Mouse (Mus musculus): ENCODE results near the gene Agmat. TPM values are rescaled to one million over a fixed set of nuclear protein-coding genes. Genes with fewer than 3 reads are reported as not detected.

Agmat gene
- total RNA-seq, 2 experiments from 2014 or later = not detected

DNA sequence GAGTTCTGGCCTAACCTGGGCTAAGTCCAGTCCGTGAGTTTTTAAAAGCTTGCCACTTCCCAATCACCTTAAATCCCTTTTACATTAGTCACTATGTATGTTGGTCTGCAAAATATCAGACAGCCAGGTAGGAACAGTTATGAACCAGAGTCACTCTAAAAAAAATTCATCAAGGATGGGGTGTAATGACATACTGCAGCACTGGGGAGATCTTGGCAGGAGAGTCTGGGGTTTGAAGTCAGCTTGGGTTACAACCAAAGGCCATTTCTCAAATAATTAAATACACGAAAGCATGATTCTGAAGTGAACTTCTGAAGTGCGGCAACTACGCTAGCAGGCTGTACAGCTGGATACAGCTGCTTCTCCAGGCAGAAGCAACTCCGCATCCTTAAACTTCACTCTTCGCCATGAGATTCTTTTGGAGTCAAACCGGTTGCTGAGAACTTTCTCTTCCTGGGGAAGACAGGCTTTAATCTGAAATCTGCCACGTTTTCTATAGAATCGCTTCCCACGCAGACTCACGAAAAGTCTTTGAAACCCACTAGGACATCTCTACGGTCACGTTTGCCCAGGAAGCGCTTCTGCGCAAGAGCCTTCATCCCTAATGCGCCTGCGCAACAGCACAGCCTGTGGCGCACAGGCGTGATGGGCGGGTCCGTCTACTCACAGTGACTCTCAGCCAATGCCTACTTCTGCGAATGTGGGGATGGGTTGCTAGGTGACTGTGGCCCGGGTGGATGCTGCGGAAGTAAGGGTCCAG is 11.8 kb upstream of the Agmat start:
- DNase-seq (ENCODE audit: extremely low spot score in 1 of 2, low spot score in 1 of 2) = peak; percentile 76 to 78

DNA sequence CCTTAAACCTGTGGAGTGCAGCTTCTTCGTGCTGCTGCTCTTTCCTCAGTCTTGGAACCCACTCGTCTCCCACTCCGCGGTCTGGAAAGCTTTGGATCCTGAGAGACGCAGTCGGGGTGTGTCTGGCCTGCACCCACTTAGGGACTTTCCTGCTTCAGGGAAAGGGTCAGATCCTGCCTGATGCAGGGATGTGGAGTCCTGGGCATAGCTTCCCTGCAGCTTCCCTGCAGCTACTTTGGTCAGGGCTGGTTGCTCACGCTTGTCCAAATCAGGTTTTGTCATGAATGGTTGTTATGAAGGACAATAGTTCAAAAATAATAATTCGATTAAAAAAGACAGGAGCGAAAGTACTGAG is 11.3 kb upstream of the Agmat start:
- no peak for DNase-seq (ENCODE audit: extremely low spot score in 1 of 2, low spot score in 1 of 2)

DNA sequence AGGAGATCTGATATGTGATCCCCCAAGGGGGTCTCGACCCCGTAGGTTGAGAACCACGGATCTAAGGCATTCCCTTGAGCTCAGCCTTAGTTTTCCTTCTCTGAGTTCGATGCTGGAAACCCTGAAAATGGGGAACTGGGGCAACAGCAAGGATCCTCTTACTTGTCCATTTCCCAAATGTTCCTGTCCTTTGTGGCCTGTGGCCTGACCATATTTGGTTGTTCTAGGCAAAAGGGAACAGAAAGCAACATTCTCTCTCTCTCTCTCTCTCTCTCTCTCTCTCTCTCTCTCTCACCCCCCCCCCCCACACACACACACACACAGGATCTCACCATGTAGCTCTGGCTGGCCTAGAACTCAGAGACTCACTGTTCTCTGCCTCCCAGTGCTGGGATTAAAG is 9.6 kb upstream of the Agmat start:
- DNase-seq (ENCODE audit: extremely low spot score in 1 of 2, low spot score in 1 of 2) = no peak

DNA sequence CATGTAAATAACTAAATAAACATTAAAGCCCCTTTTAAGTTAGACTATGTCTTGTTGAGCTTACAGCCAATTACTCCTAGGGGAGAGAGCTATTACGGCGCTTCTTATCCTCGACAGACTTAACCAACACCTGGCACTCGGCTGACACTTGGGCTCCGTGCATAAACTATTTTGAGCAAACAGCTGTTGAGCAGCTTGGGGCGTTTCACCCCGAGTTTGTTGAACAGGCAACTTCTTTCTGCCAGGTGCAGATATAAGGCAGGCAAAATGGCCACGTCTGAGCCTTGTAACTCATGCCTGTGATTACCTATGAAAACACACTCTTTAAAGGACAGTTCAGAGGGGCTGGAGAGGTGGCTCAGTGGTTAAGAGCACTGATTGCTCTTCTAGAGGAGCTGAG is 8.5 kb upstream of the Agmat start:
- DNase-seq (ENCODE audit: extremely low spot score in 1 of 2, low spot score in 1 of 2) = no peak

DNA sequence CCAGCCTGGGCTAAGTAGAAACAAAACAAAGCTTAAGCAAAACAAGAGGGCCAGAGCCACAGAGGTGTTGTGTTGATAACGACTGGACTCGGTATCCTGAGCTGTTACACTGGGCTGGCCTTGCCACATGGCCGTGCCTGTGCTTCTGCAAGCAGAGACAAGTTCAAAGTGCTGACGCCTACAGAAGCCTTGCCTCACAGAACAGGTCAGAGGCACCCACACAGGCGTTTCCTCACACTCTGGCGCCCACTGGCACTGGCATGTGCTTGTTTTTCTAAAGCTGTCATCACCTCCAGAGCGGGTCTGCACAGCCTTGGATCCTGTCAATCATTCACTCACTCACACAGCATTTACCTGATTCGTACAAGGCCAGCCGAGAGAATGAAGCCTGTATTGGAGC is 4.6 kb upstream of the Agmat start:
- no peak for DNase-seq (ENCODE audit: extremely low spot score in 1 of 2, low spot score in 1 of 2)

DNA sequence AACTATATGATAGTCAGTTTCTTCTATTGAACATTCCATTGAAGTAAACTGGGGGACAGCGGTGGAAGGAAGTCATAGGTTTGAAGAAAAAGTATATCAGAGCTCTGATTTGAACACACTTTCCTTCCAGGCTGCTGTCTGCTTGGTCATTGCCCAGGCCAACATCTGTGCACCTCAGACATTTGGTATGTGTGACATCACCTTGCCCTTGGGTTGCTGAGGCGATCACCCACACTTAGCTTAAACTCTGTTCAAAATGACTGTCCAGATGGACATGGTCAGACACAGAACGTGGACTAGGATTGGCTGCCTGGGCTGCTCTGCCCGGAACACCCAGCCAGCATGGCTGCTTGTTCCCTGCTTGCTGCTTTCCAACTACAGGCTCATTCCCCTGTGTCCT is 4.1 kb upstream of the Agmat start:
- no peak for DNase-seq (ENCODE audit: extremely low spot score in 1 of 2, low spot score in 1 of 2)

DNA sequence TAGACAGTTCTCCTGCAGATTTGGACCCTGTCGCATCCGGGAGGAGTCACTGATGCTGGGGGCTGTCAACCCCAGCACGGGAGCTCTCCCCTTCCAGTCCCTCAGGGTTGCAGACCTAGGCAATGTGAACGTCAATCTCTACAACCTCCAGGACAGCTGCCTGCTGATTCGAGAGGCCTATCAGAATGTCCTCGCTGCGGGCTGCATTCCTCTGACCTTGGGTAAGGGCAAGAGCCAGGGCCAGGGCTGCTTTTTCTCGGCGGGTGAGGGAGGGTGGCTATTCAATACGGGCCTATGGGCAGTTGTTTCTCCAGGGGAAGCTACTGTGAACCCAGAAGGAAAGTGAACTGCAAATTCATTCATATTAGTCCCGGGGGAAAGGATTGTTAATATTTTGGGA is 3.1 kb downstream of the Agmat start:
- DNase-seq (ENCODE audit: extremely low spot score in 1 of 2, low spot score in 1 of 2) = no peak

DNA sequence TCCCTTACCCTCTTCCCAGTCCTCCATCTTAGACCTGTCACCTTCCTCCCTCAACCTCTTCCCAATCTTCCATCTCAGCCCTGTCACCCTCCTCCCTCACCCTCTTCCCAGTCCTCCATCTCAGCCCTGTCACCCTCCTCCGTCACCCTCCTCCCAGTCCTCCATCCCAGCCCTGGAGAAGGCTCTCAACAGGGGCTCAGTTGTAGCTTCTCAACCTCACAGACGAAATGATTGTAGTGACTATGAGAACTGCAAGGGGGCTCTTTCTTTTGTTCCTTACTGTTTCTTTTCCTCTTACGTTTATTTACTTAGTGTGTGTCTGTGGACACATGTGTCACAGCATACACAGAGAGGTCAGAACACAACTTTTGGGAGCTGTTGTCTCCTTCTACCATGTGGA is 4.4 kb downstream of the Agmat start:
- no peak for DNase-seq (ENCODE audit: extremely low spot score in 1 of 2, low spot score in 1 of 2)

DNA sequence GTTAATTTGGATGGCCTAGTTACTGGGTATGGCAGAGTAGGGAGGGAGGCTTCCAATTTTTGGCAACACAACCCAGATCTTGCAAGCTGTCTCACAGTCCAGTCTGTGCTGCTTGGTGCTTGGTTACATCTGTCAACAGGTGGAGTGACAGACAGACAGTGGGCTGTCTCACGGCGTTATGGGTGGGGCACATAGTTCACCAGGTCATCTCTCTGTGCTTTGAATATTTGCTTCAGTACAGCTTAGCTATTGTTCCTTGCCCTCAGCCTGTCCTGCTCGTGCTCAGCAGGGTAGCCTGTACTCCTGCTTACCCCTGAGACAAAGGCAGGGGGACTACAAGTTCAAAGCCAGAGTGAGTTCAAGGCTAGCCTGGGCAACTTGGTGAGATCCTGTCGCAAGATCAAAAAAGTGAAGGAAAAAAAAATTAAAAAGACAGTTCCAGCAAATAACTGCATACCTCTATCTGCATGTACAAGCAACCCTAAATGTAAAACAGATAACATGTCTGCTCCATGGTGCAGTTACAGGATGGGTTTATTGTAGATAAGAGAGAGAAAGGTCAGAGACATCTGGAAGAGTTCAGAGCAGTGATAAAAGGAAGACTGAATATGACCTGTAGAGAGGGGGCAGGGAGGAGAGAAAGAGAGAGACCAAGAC is 5.1 kb downstream of the Agmat start:
- DNase-seq (ENCODE audit: extremely low spot score in 1 of 2, low spot score in 1 of 2) = no peak

DNA sequence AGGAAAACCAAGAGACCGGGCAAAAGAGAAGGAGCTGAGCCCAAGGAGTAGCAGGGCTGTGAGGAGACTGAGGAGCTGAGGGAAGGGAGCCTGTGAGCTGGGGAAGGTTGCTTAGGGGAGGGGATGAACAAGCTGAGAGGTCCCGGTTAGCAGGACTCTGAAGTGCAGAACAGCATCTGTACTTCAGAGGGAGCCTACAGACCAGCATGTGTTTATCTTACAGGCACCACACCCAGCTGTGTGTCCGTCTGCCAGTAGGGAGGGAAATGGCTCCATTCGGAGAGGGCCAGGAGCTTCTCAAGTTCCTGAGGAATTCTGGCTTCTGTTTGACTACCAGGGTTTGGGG is 5.6 kb downstream of the Agmat start:
- DNase-seq (ENCODE audit: extremely low spot score in 1 of 2, low spot score in 1 of 2) = no peak

DNA sequence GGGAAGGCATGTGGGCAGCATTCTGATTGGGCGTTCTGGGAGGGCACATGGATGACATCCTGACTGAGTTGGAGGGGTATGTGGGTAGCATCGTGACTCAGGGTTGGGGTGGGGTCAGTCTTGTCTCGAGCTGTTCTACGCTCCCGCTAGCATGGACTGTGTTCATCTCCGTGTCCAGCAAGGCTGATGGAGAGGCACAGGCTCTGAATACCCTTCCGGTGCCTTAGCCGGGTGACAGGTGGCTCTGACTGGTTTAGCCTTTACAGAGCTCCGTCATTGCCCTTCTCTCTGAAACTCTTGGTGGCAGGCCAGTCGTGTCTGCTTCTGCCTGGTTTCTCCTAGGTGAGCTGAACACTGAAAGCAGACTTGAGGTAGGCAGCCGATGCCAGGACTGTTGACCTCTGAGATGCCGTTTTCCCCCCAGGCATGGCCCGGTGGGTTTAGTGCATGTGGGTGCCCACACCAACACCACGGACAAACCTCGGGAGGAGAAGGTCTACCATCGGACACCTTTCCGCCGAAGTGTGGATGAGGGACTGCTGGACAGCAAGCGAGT is 9.0 kb downstream of the Agmat start:
- no peak for DNase-seq (ENCODE audit: extremely low spot score in 1 of 2, low spot score in 1 of 2)

DNA sequence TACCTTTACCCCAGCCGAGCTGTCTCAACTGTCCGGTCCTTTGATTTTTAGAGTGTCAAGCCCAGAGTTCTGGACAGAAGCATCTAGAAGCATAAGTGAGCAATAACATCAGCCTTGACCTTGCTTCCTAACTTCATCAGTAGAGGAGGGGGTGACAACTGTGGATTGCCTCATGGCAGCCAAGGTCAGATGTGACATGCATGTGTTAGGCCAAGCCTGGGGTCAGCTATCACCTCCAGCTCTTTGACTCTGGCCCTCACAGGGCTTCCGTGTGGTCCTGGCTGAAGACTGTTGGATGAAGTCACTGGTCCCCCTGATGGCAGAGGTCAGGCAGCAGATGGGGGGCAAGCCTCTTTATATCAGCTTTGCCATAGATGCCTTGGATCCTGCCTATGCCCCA is 10.7 kb downstream of the Agmat start:
- DNase-seq (ENCODE audit: extremely low spot score in 1 of 2, low spot score in 1 of 2) = no peak

DNA sequence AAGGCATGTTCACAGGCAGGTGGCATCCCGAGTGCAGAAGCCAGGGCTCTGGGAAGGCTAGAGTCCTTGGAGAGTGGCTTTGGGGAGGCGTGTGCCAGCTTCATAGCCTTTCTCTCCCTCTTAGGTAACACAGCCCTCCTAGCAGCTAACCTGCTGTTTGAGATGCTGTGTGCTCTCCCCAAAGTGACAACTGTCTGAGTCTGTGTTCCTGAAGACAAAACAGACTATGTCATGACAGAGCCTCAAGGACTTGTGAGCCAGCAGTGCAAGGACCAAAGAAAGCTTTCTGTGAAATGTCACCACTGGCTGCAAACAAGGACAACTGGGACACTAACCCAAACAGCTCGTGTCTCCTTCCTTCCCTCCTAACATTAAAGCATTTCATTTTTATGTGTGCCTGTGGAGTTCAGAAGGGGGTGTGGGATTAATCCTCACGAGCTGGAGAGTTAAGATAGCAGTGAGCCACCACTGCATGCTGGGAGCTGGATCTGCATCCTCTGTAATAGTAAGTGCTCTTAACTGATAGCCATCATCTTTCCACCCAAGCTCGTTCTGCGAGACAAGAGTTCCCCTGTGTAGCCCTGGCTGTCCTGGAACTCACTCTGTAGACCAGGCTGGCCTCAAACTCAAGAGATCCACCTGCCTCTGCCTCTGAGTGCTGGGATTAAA is 12.5 kb downstream of the Agmat start:
- no peak for DNase-seq (ENCODE audit: extremely low spot score in 1 of 2, low spot score in 1 of 2)

DNA sequence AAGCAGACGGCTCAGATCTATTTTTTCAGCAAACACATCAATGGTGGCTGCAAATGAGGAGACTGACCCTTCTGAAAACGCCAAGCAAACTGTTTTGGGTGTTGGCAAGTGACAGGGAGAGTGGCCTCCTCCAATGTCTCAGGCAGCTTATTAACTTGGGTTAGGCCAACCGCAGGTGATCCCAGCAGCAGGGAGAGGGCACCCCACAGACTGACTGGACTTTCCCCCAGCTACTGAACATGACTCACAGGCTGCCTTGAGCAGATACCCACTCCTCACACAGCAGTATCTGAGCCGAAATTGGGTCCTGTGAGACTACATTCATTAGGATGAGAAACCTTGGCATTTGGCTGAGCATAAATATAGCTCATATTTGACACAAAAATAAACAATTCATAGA is 14.5 kb downstream of the Agmat start:
- no peak for DNase-seq (ENCODE audit: extremely low spot score in 1 of 2, low spot score in 1 of 2)

DNA sequence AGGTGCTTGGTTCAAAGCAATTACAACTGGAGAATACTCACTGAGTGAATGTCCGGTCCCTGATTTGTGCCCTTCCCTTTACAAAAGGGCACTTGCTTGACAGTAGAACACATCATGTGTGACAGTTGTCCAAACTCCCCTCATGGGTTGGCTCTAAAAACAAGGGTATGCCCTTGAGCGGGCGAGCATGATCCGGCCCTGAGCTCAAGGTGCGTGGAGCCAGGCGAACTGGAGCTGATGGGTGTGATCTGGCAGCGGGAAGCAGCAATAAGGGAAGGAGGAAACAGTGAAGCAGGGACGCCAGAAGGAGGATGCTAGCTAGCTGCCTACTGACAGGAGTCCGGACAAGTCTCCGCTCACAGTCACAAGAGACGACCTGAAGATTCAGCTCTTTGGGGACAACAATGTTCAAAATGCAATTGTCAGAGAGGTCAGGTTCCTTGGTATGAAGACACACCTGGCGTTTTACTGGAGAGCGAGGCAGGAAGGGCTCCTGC is 15.7 kb downstream of the Agmat start:
- DNase-seq (ENCODE audit: extremely low spot score in 1 of 2, low spot score in 1 of 2) = no peak

DNA sequence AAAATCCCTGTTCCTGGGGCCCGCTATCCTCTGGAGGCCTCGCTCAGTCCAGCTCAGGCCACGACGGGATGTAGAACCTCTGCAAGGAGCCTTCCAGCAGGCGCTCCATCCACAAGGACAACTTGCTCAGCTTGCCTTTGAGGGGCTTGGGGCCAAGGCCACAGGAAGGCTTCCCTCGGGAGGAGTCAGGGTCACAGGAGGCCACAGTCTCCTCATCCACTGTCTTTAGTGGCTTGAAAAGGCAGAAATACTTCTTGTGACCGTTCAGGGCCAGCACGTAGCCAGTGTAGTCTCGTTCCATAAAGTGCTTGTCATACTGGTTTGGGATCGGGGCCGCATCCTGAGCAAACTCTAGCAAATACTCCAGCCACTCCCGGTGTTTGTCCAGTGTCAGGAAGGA is 17.0 kb downstream of the Agmat start:
- no peak for DNase-seq (ENCODE audit: extremely low spot score in 1 of 2, low spot score in 1 of 2)

DNA sequence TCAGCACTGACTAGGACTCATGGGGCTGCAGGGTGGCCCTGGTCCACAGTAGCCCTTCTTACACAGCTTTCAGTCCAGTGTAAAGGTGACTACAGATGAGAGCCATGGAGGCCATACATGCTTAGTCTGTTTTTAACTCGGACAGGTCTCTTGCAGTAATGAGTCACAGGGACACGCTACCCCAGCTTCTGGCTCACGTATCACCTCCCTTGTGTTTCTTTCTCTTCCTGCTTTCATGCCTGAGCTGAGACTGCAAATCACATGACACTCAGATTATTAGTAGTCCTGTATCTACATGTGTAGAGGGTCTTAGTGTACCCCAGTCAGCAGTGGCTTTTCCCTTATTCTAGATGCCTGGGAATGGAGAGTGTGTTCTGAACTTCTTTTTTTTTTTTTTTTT is 18.5 kb downstream of the Agmat start:
- no peak for DNase-seq (ENCODE audit: extremely low spot score in 1 of 2, low spot score in 1 of 2)

DNA sequence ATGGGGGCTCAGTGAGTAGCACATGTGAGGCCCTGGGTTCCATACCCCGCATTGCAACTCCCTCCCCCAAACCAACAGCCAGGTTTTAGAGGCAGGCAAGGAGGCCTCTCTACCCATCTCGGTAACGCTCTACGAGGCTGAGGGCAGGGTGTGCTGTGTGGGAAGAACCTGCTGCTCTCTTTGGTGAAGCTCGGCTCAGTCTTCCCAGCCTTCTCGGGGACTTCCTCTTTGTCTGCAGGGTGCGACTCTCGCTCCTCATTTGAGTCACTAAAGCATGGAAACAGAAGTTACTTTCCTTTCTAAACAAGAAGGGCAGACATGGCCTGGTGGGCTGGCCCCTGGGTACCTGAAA is 19.8 kb downstream of the Agmat start:
- DNase-seq (ENCODE audit: extremely low spot score in 1 of 2, low spot score in 1 of 2) = no peak

DNA sequence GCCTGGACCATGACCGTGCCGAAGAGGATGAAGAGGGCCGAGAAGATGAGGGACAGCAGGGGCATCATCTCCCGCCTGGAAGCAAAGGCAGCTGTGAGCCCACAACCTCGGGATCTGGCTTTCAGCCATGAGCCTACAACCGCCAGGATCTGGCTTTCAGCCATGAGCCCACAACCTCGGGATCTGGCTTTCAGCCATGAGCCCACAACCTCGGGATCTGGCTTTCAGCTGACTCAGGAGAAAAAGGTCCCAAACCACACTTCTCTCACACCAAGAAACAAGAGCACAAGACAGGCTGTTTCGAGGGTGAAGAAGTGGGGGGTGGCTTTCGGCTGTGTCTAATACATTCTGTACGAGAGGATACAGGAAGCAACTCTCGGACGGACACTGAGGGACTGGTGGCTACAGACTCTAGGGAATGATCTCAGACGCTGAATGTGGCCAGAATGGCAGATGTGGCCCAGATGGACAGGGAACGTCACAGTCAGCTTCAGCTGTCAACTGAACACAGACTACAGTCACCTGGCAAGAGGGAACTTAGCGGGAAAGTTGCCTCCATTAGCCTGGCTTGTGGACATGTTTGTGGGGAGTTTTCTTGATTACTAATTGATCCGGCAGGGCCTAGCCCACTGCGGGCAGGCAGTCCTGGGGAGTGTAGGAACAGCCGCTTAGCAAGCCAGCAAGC is 20.3 kb downstream of the Agmat start:
- DNase-seq (ENCODE audit: extremely low spot score in 1 of 2, low spot score in 1 of 2) = no peak

DNA sequence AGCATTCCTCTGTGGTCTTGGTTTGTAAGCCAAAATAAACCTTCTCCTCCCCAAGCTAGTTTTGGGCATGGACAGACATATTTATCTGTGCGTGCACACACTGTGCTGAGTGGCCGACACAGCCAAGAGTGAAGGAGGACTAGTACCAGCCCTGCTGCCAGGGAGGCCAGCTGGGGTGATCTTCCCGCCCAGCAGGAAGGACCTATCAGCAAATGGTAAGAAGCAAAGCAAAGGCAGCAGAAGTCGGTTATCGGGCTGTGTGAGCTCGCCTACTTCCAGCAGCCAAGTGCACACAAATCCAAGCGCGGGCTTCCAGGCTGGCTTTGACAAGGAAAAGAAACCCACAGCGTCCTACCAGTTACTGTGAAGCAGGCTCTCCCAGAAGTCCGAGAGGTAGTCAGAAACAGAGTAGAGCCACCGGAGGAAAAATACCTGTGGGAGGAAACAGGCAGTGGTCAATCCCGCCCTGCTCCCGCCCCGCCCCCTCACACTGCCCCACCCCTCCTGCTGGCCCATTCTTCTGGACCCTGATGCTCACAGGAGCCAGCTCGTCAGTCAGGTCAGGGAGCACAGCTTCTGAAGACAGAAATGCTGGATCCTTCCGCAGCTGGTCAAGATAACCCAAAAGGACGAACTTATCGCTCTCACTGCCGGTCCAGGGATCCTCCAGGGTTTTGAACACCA is 21.0 kb downstream of the Agmat start:
- DNase-seq (ENCODE audit: extremely low spot score in 1 of 2, low spot score in 1 of 2) = no peak
